In the genomic region with DNA sequence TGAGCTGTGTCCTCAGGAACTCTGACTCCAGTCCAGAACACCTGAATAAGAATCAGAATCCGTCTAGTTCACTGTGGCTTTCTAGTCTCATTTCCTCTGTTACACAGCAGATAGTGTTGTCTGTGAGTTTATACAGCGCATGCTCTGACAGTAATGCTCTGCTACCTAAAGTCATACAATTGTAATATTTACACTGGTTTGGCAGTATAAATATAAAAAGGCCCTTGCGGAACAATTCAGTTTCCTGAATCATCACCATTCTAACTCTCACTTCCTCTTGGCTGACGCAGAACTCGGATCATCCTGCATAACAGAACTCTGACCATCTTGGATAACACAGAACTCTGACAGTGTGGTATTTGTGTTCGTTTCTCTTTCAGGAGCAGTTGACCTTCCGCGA, we compare ENCODE assay signal across 28 mouse cellular contexts. TPM values are rescaled to one million over a fixed set of nuclear protein-coding genes. Genes with fewer than 3 reads are reported as not detected.
DNase-seq lines count a peak whose midpoint lies in the region; ATAC-seq and TF ChIP-seq lines count a peak whose summit lies in the region.
"Had no signal": no experiment of that assay in that cellular context is flagged by ENCODE, and none has a peak within 500 bp of the region (broad histone marks: within the 10 kb centered on the region; RNA-seq: fewer than 3 reads in every experiment).

No protein-coding gene starts in this region.

- TF ChIP-seq CTCF in liver, postnatal 0 days (IDR thresholded peaks at IDR 0.05; ENCODE audit: low read depth) = no peak

- no peaks in the 10 kb centered on the region for H3K27me3 ChIP-seq in liver, postnatal 0 days (ENCODE audit: insufficient read depth, low read length)
- H3K27me3 ChIP-seq in liver, embryonic 12.5 days (replicated peaks) = no peaks in the 10 kb centered on the region
- H3K27me3 ChIP-seq: embryonic facial prominence, embryonic 13.5 days; forebrain, embryonic 15.5 days; hindbrain, embryonic 13.5 days; limb, embryonic 12.5 days; liver, embryonic 13.5 days; neural tube, embryonic 15.5 days; stomach, embryonic 15.5 days had no signal

- H3K9ac ChIP-seq in liver, postnatal 0 days (replicated peaks) = no peak overlapping the region
- no peak overlapping the region for H3K9ac ChIP-seq in liver, embryonic 12.5 days
- H3K9ac ChIP-seq: embryonic facial prominence, embryonic 13.5 days; forebrain, embryonic 15.5 days; hindbrain, embryonic 13.5 days; limb, embryonic 12.5 days; liver, embryonic 13.5 days; neural tube, embryonic 15.5 days; stomach, embryonic 15.5 days had no signal

- no peak for TF ChIP-seq EP300 in liver, postnatal 0 days (IDR thresholded peaks at IDR 0.05; ENCODE audit: low read depth)

- ATAC-seq in liver, postnatal 0 days = 0 out of 2 replicates have a peak, but pooled peaks have one; percentile 25
- ATAC-seq in liver, embryonic 12.5 days = no peak
- ATAC-seq in common myeloid progenitor, adult 5-6 weeks (replicated peaks; ENCODE audit: low read depth, poor library complexity, severe bottlenecking) = peak; percentile 73
- peak; percentile 80 for ATAC-seq in megakaryocyte progenitor cell, adult 5-6 weeks (replicated peaks; ENCODE audit: poor library complexity)
- ATAC-seq: forebrain, embryonic 15.5 days had no signal

- H3K9me3 ChIP-seq in liver, postnatal 0 days (ENCODE audit: low read length) = peaks cover 9% of the 10 kb centered on the region
- 0 out of 2 replicates have a peak, but pooled peaks cover 2% of the 10 kb centered on the region for H3K9me3 ChIP-seq in liver, embryonic 12.5 days (replicated peaks)
- H3K9me3 ChIP-seq: heart, embryonic 10.5 days; liver, embryonic 13.5 days had no signal

- WGBS in liver, postnatal 0 days (ENCODE audit: insufficient replicate concordance) = 78% methylated on average over 8 of the region's 8 CpGs
- 80% methylated on average over 8 of the region's 8 CpGs for WGBS in liver, embryonic 12.5 days (ENCODE audit: insufficient replicate concordance)

- no peak overlapping the region for H3K4me2 ChIP-seq in liver, postnatal 0 days (ENCODE audit: low read depth, low read length)
- no peak overlapping the region for H3K4me2 ChIP-seq in liver, embryonic 12.5 days
- H3K4me2 ChIP-seq: embryonic facial prominence, embryonic 13.5 days; forebrain, embryonic 15.5 days; hindbrain, embryonic 13.5 days; limb, embryonic 12.5 days; liver, embryonic 13.5 days; neural tube, embryonic 15.5 days; stomach, embryonic 15.5 days had no signal

- H3K4me3 ChIP-seq in liver, postnatal 0 days (ENCODE audit: low read depth, low read length) = no peak overlapping the region
- no peak overlapping the region for H3K4me3 ChIP-seq in liver, embryonic 12.5 days
- H3K4me3 ChIP-seq: embryonic facial prominence, embryonic 13.5 days; forebrain, embryonic 10.5 days; forebrain, embryonic 15.5 days; gastrocnemius, adult 2 months; heart, embryonic 10.5 days; hindbrain, embryonic 13.5 days; limb, embryonic 12.5 days; liver, embryonic 13.5 days; neural tube, embryonic 15.5 days; stomach, embryonic 15.5 days had no signal

- no peaks in the 10 kb centered on the region; the same call in 1 of the 2 replicates for H3K4me1 ChIP-seq in liver, postnatal 0 days (ENCODE audit: insufficient read depth)
- 0 out of 2 replicates have a peak, but pooled peaks cover 1% of the 10 kb centered on the region for H3K4me1 ChIP-seq in liver, embryonic 12.5 days
- H3K4me1 ChIP-seq: liver, embryonic 13.5 days had no signal

- H3K27ac ChIP-seq in liver, postnatal 0 days (ENCODE audit: low read depth) = no peak overlapping the region
- H3K27ac ChIP-seq in liver, embryonic 12.5 days = no peak overlapping the region
- H3K27ac ChIP-seq: embryonic facial prominence, embryonic 13.5 days; forebrain, embryonic 10.5 days; forebrain, embryonic 15.5 days; gastrocnemius, adult 2 months; heart, embryonic 10.5 days; hindbrain, embryonic 13.5 days; limb, embryonic 12.5 days; liver, embryonic 13.5 days; neural tube, embryonic 15.5 days; stomach, embryonic 15.5 days had no signal

- DNase-seq in liver, postnatal 0 days = no peak
- DNase-seq in spleen, postnatal 10 days (ENCODE audit: low spot score in 2 of 2) = no peak
- DNase-seq in gastrocnemius, postnatal 4 days (ENCODE audit: low spot score in 2 of 2) = no peak
- DNase-seq: adrenal gland, postnatal 10 days; cerebellum, adult 11 months; cerebellum, adult 9-11 months; gastrocnemius, adult 2 months; gastrocnemius, postnatal 36 days; heart, postnatal 4 days; kidney, adult 11 months; kidney, postnatal 14 days; layer of hippocampus, adult 9-11 months; liver, embryonic 13.5 days; lung, adult 2 months; lung, postnatal 14 days; midbrain, embryonic 14.5 days had no signal

- peaks cover 33% of the 10 kb centered on the region for H3K36me3 ChIP-seq in liver, postnatal 0 days (replicated peaks; ENCODE audit: insufficient read depth, low read length)
- H3K36me3 ChIP-seq in liver, embryonic 12.5 days = peaks cover 40% of the 10 kb centered on the region

RNA-seq across cellular contexts. Expression of a gene that starts 6.8 kb away (rescaled TPM):
- 8.5 and 8.8 TPM in 2 replicates for polyA plus RNA-seq in liver, postnatal 0 days (2015; fragmentation: Nextera tagmentation; extraction: Ambion mirVana)
- polyA plus RNA-seq in liver, embryonic 12.5 days (2016; fragmentation: Nextera tagmentation; extraction: Ambion mirVana) = 8.7 and 9.1 TPM in 2 replicates
- total RNA-seq in common myeloid progenitor, adult 5-6 weeks (2017) = 52.2 and 64.0 TPM in 2 replicates
- total RNA-seq in megakaryocyte progenitor cell, adult 5-6 weeks (2015) = 48.7 and 59.7 TPM in 2 replicates
- 35.5 and 37.2 TPM in 2 replicates for total RNA-seq in megakaryocyte progenitor cell, adult 5-6 weeks (2017)
- total RNA-seq in gastrocnemius, postnatal 4 days (2021) = 10 to 100 TPM; 35.7 to 39.9 TPM

RNA-seq across cellular contexts. Expression of a gene that starts 23.2 kb away (rescaled TPM):
- 0.08 and 0.26 TPM in 2 replicates for polyA plus RNA-seq in liver, postnatal 0 days (2015; fragmentation: Nextera tagmentation; extraction: Ambion mirVana)
- 0.27 and 0.38 TPM in 2 replicates for polyA plus RNA-seq in liver, embryonic 12.5 days (2016; fragmentation: Nextera tagmentation; extraction: Ambion mirVana)
- total RNA-seq in common myeloid progenitor, adult 5-6 weeks (2017) = 4.2 and 7.0 TPM in 2 replicates
- total RNA-seq in megakaryocyte progenitor cell, adult 5-6 weeks (2015) = 0.64 and 2.3 TPM in 2 replicates
- total RNA-seq in megakaryocyte progenitor cell, adult 5-6 weeks (2017) = 2.4 and 3.4 TPM in 2 replicates
- total RNA-seq in gastrocnemius, postnatal 4 days (2021) = 1 to 10 TPM; 6.6 to 7.0 TPM
- polyA plus RNA-seq: G1E had no signal
